Mouse (Mus musculus): ENCODE results near the gene Ifnar2. TPM values are rescaled to one million over a fixed set of nuclear protein-coding genes. Genes with fewer than 3 reads are reported as not detected.

The Ifnar2 gene
- 1 to 10 TPM; 7.1 to 10.0 TPM for total RNA-seq (2021)
- long read RNA-seq, experiment 1, transcript Ifnar2-203 (7 exons, 1,099 nt) = major isoform, 6 of 11 reads
- long read RNA-seq, experiment 1, partial matches to known transcripts = 2 of 11 reads
- long read RNA-seq, experiment 1, other reads (novel, unspliced or antisense) = 1 of 11 reads
- long read RNA-seq, experiment 2, transcript Ifnar2-203 (7 exons, 1,099 nt) = major isoform, 8 of 14 reads
- long read RNA-seq, experiment 2, partial matches to known transcripts = 3 of 14 reads
- long read RNA-seq, experiment 2, other reads (novel, unspliced or antisense) = 1 of 14 reads

DNA sequence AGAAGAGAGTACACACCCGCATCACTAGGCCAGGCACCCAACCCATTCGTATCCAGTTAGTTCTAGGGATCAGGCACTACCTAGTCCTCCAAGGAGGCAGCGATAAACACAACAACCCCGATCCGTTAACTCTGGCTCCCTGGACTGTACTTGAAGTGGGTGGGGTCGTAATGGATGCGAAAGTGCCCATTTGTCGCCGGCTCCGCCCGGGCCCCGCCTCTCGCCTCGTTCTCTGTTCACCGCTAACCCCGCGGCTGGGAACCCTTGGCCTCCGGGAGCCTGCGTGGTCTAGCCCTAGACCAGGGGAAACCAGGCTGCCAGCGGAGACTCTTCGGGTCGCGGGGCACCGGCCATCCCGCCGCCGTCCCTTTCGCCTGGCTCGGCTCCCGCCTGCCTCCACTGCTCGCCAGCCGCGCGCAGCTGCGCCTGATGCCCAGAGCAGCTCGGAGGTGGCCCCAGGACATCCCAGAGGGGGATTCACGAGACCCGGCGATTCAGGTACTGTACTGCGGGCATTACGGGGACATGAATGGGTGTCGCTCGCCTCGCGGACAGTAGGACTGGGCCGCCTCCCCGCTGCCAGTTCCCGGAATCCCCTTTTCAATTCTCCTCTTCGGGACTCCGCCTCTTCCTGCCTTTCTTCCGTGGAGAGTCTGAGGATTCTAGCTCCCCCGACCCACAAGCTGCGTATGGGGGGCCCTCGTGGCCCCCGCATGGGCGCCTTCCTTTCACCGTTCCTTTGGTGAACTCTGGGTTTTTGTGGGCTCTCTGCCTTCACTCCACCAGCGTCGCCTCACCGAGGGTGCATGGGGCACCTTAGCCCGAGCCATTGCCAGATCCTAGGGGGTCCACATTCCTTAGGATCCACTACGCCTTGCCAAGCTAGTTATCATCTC is at the start of gene Ifnar2:
Ifnar2 (plus strand) TSS at position 207 of the 896 bp plus-strand sequence.
- peak; percentile 79 for DNase-seq

DNA sequence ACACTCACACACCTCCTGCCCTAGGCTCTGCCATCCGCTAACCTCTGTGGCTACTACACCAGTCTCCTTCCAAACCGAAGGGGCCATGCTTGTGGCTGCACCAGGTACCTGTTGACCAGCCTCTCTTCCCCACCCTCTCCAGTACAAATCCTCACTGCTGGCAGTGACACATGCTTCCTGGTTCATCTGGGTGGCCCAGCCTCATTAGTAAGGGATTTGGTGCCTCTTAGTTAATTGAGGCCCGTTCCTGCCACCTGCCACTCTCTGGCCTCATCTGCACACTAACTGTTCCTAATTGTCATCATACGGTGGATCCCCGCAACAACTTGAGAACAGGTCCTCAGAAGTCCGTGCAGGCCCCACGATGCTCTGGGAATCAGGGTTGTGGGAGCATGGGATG is 45.0 kb upstream of the Ifnar2 start:
- DNase-seq = no peak

DNA sequence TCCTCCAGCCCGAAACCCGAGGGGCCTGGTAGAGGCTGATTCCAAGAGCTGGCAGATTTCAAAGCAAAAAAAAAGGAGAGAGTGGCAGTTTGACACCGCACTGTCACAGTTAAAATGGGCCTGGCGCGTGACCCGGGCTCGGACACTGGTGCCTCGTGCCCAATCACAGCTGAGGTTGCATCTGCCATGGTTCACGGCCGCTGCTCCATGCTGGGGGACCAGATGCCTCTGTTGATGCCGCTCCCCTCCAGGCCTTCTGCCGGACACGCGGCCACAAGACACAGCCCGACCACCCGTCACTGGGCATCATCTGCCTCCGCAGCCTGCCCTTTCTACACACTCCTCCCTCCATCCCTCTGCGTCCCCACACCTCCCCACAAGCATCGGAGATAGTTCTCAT is 43.7 kb upstream of the Ifnar2 start:
- no peak for DNase-seq

DNA sequence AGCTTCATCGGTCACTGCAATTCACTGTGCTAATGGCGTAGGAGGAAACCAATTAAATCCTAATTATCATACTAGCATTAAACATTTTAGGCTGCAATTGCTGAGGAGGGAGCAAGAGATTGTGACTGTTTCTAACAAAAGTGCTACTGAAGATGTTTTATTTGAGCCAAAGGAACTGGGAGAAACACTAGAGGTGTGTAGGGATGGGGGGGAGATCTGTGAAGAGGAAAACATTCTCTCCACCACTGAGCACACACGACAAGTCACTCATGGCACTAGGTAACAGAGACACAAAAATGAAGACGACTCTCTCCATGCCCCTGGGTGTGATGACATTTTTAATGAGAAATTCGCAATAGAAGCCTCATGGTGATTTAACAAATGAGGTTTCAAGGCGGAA is 42.1 kb upstream of the Ifnar2 start:
- no peak for DNase-seq

DNA sequence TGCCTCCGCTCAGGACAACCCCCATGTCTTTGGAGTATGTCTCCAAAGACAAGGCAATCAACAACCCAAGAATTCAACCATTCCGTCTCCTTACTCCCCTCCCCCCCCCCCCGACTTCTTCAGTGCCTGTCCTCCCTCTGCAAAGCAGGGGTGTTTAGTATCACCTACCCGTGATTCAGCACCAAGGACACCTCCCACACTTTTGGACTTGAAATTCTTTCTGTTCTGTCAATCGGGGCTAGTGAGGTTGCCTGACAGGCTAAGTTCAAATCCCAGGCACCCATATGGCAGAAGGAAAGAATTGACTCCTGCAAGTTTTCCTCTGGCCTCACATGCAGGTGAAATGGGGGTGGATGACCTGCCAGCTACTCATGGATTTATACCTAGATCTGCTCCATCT is 41.4 kb upstream of the Ifnar2 start:
- DNase-seq = no peak

DNA sequence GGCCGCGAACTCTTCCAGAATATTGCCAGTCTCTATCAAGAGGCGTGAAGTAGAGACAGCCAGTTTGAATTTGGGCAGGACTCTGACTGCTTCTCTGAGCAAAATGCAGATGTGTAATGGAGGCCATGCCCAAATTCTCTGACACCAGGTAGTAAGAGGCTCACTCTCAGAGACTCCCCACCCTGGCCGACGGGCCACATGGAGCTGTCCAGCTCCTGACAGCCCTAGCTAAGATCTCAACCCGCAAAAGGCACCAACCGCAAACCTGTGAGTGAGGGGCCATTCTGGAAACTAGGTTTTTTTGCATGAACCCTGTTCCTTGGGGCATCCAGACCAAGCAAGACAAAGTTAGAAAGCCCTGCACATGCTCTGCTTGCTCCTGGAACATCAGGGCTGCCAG is 39.7 kb upstream of the Ifnar2 start:
- DNase-seq = no peak

DNA sequence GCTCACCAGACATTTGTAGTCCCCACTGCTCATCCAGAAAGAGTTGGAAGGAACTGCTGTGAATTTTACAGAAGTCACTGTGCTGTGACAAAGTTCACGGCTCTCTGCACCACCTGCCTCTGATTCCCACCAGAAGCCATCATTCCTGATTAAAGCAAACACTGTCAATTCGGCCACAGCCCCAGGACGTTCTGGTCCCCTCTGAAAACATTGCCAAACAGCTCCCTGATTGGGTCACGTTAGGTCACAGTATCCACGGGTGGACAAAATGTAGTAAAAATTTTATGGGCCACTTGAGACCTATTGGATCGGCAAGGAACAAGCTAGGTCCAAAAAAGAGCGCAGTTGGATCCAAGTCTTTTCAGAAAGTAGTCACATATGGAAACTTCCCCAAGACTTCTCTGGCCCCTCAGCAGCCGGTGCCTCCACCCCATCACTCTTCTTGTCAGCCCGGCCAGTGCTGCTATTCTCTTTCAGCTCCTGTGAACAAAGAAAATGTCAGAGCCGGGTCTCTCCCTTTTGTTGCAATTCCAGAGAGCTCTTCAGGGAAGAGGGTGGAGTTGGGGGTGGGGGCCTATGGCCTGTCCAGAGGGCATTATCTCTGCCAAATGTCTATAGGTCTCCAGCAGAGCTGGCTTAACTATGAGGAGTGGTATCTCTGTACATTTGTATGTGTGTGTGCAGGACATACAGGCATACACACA is 38.2 kb upstream of the Ifnar2 start:
- DNase-seq = no peak

DNA sequence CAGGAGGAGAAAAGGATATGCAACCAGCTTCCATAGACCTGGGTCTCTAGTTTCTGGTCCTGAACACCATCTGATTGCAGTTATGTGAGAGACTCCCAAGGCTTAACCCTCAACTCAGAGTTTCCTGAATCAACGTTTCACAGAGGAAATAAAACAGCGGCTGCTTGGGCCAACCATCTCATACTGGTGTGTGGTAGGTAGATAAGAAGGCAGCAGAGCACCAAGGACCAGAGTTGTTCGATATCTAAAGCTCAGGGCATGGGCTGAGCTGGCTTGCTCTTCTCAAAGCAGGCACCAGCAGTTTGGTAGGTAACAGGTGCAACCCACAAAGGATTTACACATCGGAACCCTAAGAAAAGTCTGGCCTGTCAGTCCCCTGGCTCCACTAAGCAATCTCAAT is 35.8 kb upstream of the Ifnar2 start:
- no peak for DNase-seq

DNA sequence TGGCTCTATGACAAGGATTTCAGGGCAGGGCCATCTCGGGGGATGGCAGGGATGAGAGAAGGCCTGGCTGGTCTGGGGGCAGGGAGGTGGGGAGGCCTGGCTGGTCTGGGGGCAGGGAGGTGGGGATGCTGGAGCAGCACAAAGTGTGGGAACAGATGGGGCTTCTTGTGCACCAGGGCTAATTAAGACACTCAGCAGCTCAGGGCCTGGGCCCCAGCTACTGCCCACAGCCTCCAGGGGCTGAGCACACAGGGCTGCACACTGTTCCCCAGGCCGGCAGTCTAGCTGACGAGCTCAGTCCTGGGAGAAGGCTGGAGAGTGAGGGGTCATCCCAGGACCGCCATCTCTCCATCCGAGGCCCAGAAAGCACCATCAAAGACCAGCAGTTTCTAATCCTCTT is 35.1 kb upstream of the Ifnar2 start:
- no peak for DNase-seq

DNA sequence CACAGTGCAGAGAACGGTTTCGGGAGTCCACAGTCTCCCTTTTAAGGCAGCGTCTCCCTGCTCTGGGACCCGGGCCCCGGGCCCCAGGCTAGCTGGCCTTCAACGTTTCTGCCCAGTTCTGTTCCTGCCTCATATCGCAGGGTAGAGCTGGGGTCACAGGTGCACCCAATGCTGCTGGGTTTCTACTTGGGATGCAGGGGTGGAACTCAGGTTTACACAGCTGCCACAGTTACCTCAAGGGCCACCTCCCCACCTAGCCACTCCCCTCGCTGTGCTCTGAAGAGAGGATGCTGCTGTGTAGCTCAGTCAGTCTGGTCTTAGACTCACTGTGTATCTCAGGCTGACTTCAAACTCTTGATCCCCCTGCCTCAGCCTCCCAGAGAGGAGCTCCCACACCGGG is 26.1 kb upstream of the Ifnar2 start:
- no peak for DNase-seq

DNA sequence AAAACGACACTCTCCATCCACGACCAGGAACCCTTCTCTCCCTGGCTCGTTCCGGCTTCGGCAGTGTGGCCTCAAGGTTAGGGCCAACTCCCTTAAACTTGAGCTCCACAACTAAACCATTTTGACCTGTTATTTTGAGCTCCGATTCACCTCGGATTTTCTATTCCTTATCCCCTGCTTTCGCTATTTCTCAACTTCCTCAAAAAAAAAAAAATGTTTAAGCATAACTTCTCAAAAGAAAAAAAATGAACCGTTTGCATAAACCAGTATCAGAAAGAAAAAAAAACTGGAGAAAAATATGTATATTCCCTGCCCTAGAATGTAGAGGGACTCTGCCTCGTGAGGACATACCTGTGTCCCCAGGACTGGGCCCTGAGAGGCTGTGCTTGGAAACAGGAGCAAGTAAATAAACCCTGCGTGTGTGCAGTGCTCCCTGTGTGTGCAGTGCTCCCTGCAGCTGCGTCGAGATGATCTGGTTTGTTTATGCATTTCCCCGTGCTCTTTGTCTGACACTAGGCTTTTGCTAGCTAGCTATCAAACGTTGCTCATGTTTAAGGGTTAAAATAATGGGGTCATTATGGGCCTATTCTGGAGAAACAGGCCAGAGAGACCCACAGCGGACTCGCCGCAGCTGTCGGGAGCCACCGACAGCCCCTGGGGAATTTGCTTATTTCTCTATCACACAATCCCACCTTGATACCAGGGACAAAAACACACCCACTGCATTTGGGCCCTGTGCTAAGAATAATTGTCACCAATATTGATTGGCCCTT is 24.9 kb upstream of the Ifnar2 start:
- DNase-seq = no peak

DNA sequence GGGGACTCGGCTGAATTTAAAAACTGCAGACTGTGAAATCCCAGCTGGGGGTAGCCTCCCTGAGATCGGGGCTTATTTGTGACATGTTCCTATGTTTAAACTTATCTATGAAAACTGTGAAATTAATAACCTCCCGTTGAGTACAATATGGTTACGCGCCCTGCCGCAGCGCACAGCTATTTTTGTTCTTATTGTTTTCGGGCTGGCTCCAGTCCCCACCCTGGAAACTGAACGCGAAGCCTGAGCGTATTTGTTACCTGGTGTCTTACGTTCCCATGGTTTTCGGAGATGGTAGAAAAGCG is 24.4 kb upstream of the Ifnar2 start:
- DNase-seq = no peak

DNA sequence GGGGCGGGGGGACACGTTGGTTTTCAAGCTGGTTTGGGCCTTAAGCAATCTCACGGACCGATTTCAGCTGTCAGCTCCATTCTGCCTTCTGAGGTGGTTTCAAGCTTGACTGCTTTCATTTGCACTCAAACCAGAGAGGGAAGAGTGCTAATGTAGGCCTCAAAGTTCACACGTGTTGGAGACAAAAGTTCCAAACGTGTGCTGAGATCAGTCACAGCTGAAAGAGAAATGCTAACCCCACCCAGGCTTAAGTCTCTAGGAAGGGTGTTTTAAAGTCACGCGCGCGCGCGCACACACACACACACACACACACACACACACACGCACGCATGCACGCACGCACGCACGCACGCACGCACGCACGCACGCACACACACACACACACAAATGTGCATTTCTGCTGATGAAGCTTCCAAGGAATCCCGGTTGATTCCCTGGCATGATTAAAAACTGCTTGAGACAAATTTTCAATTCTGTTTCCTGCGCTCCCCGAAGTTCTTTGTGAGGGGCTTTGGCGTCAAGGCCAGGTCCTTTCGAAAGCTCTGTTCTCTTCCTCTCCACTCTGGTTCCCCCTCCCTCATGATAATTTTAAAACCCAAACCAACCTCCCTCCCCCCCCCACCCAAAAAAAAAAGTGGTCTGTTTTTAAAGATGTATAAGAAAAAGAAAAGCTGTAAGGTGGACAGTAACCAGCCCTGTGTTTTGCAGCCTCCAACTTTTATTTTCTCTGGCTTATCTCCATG is 23.8 kb upstream of the Ifnar2 start:
- DNase-seq = no peak

DNA sequence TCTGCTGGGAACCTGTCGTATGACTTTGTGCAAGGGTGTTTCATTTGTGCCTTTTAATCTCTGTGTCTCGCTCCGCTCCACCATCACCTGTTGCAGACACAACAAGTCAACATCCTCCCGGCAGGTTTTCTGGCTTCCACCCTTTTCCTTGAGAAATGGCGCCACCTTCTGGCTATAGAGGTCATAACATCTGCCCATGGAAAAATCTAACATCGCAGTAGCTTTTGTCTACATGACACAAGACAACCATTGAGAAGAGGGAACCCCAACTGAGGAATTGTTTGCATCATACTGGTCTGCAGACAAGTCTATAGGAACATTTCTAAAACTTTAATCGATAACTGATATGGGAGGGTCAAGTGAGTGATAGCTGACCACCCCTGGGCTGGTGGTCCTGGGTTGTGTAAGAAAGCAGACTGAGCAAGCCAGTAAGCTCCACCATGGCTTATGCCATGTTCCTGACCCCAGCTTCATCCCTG is 20.5 kb upstream of the Ifnar2 start:
- DNase-seq = no peak

DNA sequence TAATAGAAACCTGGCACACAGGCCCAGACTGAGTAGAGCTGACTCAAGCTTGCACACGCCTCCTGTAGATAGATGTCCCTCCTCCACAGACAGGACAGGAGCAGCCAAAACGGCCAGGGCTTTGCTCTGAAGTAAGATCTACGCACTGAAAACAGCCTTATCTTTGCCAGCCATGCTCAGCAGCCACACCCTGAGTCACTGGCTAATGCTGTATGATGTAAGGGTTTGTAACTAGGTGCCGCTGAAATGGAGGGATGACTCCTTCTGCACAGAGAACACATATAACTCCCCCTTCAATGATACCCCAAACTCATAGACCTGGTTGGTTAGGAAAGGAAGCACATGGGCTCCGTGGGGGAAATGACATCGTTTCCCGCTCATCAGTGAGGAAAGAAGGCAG is 19.8 kb upstream of the Ifnar2 start:
- DNase-seq = no peak

DNA sequence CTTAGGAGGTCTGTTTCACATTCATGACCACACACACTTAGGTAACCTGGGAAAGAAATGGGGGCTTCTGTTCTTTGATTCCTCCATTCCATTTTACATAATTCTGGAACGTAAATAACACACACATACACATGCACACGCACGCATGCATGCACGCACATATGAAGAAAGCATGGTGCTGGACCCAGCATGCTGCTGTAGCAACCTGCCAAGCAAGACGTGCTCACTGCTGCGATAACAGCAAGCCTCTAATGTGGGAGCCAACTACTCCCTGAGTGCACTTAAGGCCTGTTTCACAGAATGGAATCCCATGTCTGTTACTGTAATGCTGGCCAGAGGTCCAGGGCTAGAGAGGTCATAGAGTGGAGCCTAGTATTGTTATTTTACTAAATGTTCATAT is 19.4 kb upstream of the Ifnar2 start:
- DNase-seq = no peak

DNA sequence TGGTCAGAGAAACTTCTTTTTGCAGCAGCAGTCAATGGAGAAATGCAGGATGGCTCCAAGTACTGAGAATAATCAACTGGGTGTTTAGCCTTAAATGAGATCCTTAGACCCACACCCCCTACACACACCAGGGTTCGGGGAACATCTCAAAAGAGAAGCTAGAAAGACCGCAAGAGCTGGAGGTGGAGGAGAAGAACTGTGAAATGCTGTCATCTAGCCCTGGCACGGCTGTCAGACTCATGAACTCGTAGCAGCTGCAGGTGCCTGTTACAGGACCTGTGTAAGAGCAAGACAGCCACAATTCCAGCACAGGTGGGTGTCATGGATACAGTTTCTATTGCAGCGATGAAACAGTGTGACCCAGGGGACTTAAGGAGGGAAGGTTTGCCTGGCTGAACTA is 18.9 kb upstream of the Ifnar2 start:
- no peak for DNase-seq

DNA sequence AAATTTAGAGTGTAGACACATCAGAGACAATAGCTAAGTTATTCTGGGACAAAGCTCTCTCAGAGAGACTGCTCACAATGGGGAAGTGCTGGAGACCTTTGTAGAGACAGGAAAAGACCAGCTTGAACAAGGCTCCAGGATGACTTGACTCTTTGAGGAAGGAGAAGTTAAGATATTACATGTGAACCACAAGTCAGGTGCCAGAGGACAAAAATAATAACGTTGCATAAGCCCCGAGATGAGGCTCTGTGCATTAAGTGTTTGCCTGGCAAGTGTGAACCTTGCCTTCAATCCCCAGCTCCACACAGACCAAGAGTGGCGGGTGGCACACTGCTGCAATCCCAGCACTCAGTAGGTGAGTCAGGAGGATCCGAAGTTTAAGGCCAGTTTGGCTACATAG is 18.0 kb upstream of the Ifnar2 start:
- no peak for DNase-seq

DNA sequence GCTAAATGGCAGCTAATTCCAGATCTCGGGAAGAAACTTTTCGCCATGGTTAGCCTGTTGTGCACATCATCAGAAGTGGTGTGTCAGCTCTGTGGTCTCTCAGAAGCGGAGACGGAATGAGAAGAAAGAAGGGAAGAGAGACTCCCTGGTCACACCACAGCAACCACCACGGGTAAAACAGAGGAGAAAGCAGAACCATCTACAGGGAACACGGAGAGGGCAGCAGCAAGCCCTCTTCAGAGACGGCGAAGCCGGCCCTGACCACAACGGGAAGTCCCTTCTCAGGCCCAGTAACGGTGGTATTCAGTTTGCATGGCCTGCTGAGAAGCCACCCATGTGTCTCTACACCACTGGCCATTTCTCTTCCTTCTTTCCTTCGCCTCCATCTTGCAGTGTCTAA is 17.4 kb upstream of the Ifnar2 start:
- DNase-seq = no peak

DNA sequence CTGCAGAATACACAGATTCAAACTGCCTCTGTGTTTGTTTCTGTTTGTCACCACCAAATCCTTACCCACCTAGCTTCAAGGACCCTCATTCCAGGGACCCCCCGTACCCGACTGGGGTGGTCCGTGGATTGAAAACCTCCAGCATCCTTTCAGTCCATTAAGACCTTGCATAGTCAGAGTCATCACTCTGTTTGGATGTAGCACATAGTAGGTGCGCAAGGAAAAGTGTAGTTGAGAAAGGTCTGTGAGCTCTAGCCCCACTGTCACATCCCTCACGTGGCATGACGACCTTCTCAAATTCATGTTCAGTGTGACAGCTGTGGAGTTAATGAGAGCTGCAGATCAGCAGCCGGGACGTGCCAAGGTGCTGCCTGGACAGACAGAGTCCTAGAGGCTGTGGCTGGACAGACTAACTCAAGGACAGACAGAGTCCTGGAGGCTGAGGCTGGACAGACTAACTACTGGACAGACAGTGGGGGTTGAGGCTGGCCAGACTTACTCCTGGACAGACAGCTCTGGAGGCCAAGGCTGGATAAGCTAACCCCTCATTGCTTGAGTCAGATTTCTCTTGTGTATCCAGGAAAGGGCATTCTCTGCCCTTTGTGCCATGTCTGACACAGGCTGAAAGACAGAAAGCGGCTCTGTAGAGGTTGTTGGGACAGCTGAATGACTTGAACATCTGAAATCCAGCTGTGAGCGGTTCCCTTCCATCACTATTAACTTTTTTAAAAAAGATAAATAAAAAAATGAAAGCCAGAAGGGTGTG is 15.6 kb upstream of the Ifnar2 start:
- no peak for DNase-seq

DNA sequence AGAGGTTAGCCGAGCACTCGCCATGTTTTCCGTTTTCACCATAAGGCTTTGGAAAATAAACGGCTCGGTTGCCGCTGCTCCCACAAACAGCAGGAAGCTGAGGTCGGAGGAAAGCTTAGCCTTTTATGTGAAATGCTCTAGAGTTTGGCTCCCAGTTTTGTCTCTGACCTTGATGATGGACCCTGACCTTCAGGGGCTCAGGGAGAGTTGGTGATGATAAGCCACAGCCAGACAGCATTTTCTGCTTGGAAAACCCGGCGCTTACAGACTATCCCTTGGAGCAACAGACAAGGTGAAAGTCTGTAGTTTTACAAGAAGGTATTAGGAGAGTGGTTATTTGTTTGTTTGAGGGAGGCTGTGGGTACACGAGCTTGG is 15.1 kb upstream of the Ifnar2 start:
- DNase-seq = no peak
